Mouse (Mus musculus): ENCODE measurements around the gene Znrf3. TPM values are rescaled to one million over a fixed set of nuclear protein-coding genes. Genes with fewer than 3 reads are reported as not detected.
A peak's percentile ranks its signal among the peaks of the same experiment; 100 is the strongest.

Gene Znrf3
- total and polyA plus RNA-seq, 2 experiments from 2014 or later, result 7.8 to 12.5 TPM

GRCm38 (mm10) chr11:5318976-5319375, 125.7 kb downstream of the Znrf3 start:
- Histone ChIP-seq H3K9ac (replicated peaks; ENCODE audit: low read length, poor library complexity, severe bottlenecking) (no peak overlapping the region), H3K27ac (ENCODE audit: low read depth, low read length) (no peak overlapping the region), H3K4me1 (ENCODE audit: insufficient read depth, low read length) (0 out of 2 replicates have a peak, but pooled peaks cover 13% of the 10 kb centered on the region), H3K27me3 (ENCODE audit: insufficient read depth, low read length) (no peaks in the 10 kb centered on the region), H3K9me3 (ENCODE audit: low read length) (no peaks in the 10 kb centered on the region), H3K4me3 (ENCODE audit: low read depth, low read length) (no peak overlapping the region), H3K36me3 (ENCODE audit: insufficient read depth, low read length) (no peaks in the 10 kb centered on the region), H3K4me2 (ENCODE audit: low read depth, low read length, poor library complexity, severe bottlenecking) (no peak overlapping the region)
- ATAC-seq (ENCODE audit: low FRiP score) (no peak), DNase-seq (ENCODE audit: low spot score) (peak; percentile 6)
- WGBS, result 31% methylated on average over 2 of the region's 2 CpGs
- no peak for TF ChIP-seq CTCF (IDR thresholded peaks at IDR 0.05)

GRCm38 (mm10) chr11:5318035-5318775, 126.4 kb downstream of the Znrf3 start:
- no peak for TF ChIP-seq CTCF (IDR thresholded peaks at IDR 0.05)
- DNase-seq (ENCODE audit: low spot score), result peak; percentile 89
- H3K36me3 ChIP-seq (ENCODE audit: insufficient read depth, low read length), result no peaks in the 10 kb centered on the region

GRCm38 (mm10) chr11:5314796-5315195, 129.9 kb downstream of the Znrf3 start:
- no peak overlapping the region for H3K4me3 ChIP-seq (ENCODE audit: low read depth, low read length)
- DNase-seq (ENCODE audit: low spot score), result peak; percentile 88
- peak overlapping the region; percentile 57; the same call in 1 of the 2 replicates for H3K27ac ChIP-seq (ENCODE audit: low read depth, low read length)
- 0 out of 2 replicates have a peak, but pooled peaks cover 16% of the 10 kb centered on the region for H3K4me1 ChIP-seq (ENCODE audit: insufficient read depth, low read length)
- H3K9ac ChIP-seq (replicated peaks; ENCODE audit: low read length, poor library complexity, severe bottlenecking), result no peak overlapping the region
- no peaks in the 10 kb centered on the region for H3K27me3 ChIP-seq (ENCODE audit: insufficient read depth, low read length)
- H3K9me3 ChIP-seq (ENCODE audit: low read length), result no peaks in the 10 kb centered on the region
- no peaks in the 10 kb centered on the region for H3K36me3 ChIP-seq (ENCODE audit: insufficient read depth, low read length)
- TF ChIP-seq CTCF (IDR thresholded peaks at IDR 0.05), result no peak
- no peak for ATAC-seq (ENCODE audit: low FRiP score)
- H3K4me2 ChIP-seq (ENCODE audit: low read depth, low read length, poor library complexity, severe bottlenecking), result no peak overlapping the region

More at GRCm38 (mm10) chr11:5318035-5318775, 126.4 kb downstream of the Znrf3 start:
- H3K9me3 ChIP-seq (ENCODE audit: low read length), result no peaks in the 10 kb centered on the region
- 10% methylated on average over 8 of the region's 8 CpGs for WGBS
- 0 out of 2 replicates have a peak, but pooled peaks cover 16% of the 10 kb centered on the region for H3K4me1 ChIP-seq (ENCODE audit: insufficient read depth, low read length)
- no peak overlapping the region for H3K9ac ChIP-seq (replicated peaks; ENCODE audit: low read length, poor library complexity, severe bottlenecking)
- H3K27ac ChIP-seq (ENCODE audit: low read depth, low read length), result peak overlapping the region; percentile 48
- no peaks in the 10 kb centered on the region for H3K27me3 ChIP-seq (ENCODE audit: insufficient read depth, low read length)
- H3K4me3 ChIP-seq (ENCODE audit: low read depth, low read length), result no peak overlapping the region
- peak; percentile 81 for ATAC-seq (ENCODE audit: low FRiP score)
- H3K4me2 ChIP-seq (ENCODE audit: low read depth, low read length, poor library complexity, severe bottlenecking), result no peak overlapping the region

- DNase-seq (ENCODE audit: low spot score) (peak; percentile 37), ATAC-seq (ENCODE audit: low FRiP score) (no peak)
- Histone ChIP-seq H3K9me3 (ENCODE audit: low read length) (no peaks in the 10 kb centered on the region), H3K36me3 (ENCODE audit: insufficient read depth, low read length) (no peaks in the 10 kb centered on the region), H3K4me2 (ENCODE audit: low read depth, low read length, poor library complexity, severe bottlenecking) (no peak overlapping the region), H3K4me3 (ENCODE audit: low read depth, low read length) (no peak overlapping the region), H3K27me3 (ENCODE audit: insufficient read depth, low read length) (no peaks in the 10 kb centered on the region), H3K4me1 (ENCODE audit: insufficient read depth, low read length) (0 out of 2 replicates have a peak, but pooled peaks cover 16% of the 10 kb centered on the region), H3K27ac (ENCODE audit: low read depth, low read length) (peak overlapping the region; percentile 40), H3K9ac (replicated peaks; ENCODE audit: low read length, poor library complexity, severe bottlenecking) (no peak overlapping the region)
- 15% methylated on average over 3 of the region's 3 CpGs for WGBS
- no peak for TF ChIP-seq CTCF (IDR thresholded peaks at IDR 0.05)
These were observed 130.3 kb downstream of the Znrf3 start for GRCm38 (mm10) chr11:5314330-5314741.

- Histone ChIP-seq H3K36me3 (ENCODE audit: insufficient read depth, low read length) (no peaks in the 10 kb centered on the region), H3K27ac (ENCODE audit: low read depth, low read length) (no peak overlapping the region), H3K4me2 (ENCODE audit: low read depth, low read length, poor library complexity, severe bottlenecking) (no peak overlapping the region), H3K27me3 (ENCODE audit: insufficient read depth, low read length) (no peaks in the 10 kb centered on the region), H3K4me1 (ENCODE audit: insufficient read depth, low read length) (no peaks in the 10 kb centered on the region), H3K9me3 (ENCODE audit: low read length) (no peaks in the 10 kb centered on the region), H3K9ac (replicated peaks; ENCODE audit: low read length, poor library complexity, severe bottlenecking) (no peak overlapping the region), H3K4me3 (ENCODE audit: low read depth, low read length) (no peak overlapping the region)
- ATAC-seq (ENCODE audit: low FRiP score) (no peak), DNase-seq (ENCODE audit: low spot score) (no peak)
- no peak for TF ChIP-seq CTCF (IDR thresholded peaks at IDR 0.05)
- 92% methylated on average over 13 of the region's 13 CpGs for WGBS
These were observed 137.4 kb downstream of the Znrf3 start for GRCm38 (mm10) chr11:5307024-5307905.

GRCm38 (mm10) chr11:5306017-5306416, 138.6 kb downstream of the Znrf3 start:
- H3K4me1 ChIP-seq (ENCODE audit: insufficient read depth, low read length), result no peaks in the 10 kb centered on the region

More at GRCm38 (mm10) chr11:5306017-5306416, 138.6 kb downstream of the Znrf3 start:
- H3K36me3 ChIP-seq (ENCODE audit: insufficient read depth, low read length), result no peaks in the 10 kb centered on the region
- DNase-seq (ENCODE audit: low spot score), result no peak
- H3K27me3 ChIP-seq (ENCODE audit: insufficient read depth, low read length), result no peaks in the 10 kb centered on the region
- no peak overlapping the region for H3K4me3 ChIP-seq (ENCODE audit: low read depth, low read length)
- H3K9ac ChIP-seq (replicated peaks; ENCODE audit: low read length, poor library complexity, severe bottlenecking), result no peak overlapping the region
- TF ChIP-seq CTCF (IDR thresholded peaks at IDR 0.05), result no peak
- no peak overlapping the region for H3K4me2 ChIP-seq (ENCODE audit: low read depth, low read length, poor library complexity, severe bottlenecking)
- no peak overlapping the region for H3K27ac ChIP-seq (ENCODE audit: low read depth, low read length)
- H3K9me3 ChIP-seq (ENCODE audit: low read length), result no peaks in the 10 kb centered on the region
- no peak for ATAC-seq (ENCODE audit: low FRiP score)
